Mouse (Mus musculus) forebrain, embryonic 11.5 days (tissue): ENCODE results near the gene Etfb. TPM values are rescaled to one million over a fixed set of nuclear protein-coding genes. Genes with fewer than 3 reads are reported as not detected.

Experiments
- ATAC-seq: fragments of 200-750 bp; cut with Nextera tagmentation; replicated peaks from 2 replicates; pipeline ENCODE4 v1.8.0; 2017; ENCODE audit warnings: moderate TSS enrichment; ENCODE audit not compliant: low FRiP score
- DNase-seq: peaks from one replicate; pipeline ENCODE4 v3.0.0-alpha.2; 2017; ENCODE audit warnings: low spot score
- H3K27ac ChIP-seq: fragments of 300-500 bp; sonication (generic); 2 replicates; pipeline ENCODE4 v1.5.1; 2014; ENCODE audit warnings: low read depth, low read length
- H3K27me3 ChIP-seq: fragments of 300-500 bp; sonication (generic); 2 replicates; pipeline ENCODE4 v1.6.1; 2014; ENCODE audit warnings: mild to moderate bottlenecking, low read length, mixed read lengths; ENCODE audit not compliant: control insufficient read depth, insufficient read depth
- H3K36me3 ChIP-seq: fragments of 300-500 bp; sonication (generic); 2 replicates; pipeline ENCODE4 v1.6.1; 2014; ENCODE audit warnings: mild to moderate bottlenecking, low read length, moderate library complexity, mixed read lengths; ENCODE audit not compliant: control insufficient read depth, insufficient read depth
- H3K4me1 ChIP-seq: fragments of 300-500 bp; sonication (generic); replicated peaks from 2 replicates; pipeline ENCODE4 v1.6.1; 2014; ENCODE audit warnings: low read length, mixed read lengths; ENCODE audit not compliant: control insufficient read depth, insufficient read depth
- H3K4me2 ChIP-seq: fragments of 300-500 bp; sonication (generic); 2 replicates; pipeline ENCODE4 v1.6.1; 2014; ENCODE audit warnings: low read depth, mild to moderate bottlenecking, low read length, moderate library complexity, mixed read lengths; ENCODE audit not compliant: severe bottlenecking
- H3K4me3 ChIP-seq: fragments of 300-500 bp; sonication (generic); 2 replicates; pipeline ENCODE4 v1.5.1; 2014; ENCODE audit warnings: low read depth, low read length
- H3K9ac ChIP-seq: fragments of 300-500 bp; sonication (generic); 2 replicates; pipeline ENCODE4 v1.6.1; 2014; ENCODE audit warnings: low read length
- H3K9me3 ChIP-seq: fragments of 300-500 bp; sonication (generic); 2 replicates; pipeline ENCODE4 v1.6.1; 2016; ENCODE audit warnings: low read length, mixed read lengths; ENCODE audit not compliant: control insufficient read depth
- WGBS: fragments of 180-500 bp; shearing (Covaris S2); extraction: QIAGEN DNeasy Blood & Tissue Kit; methylation state at CpG from one replicate; pipeline ENCODE4 v1.1.7; 2014; 5-methylcytosine and 5-hydroxymethylcytosine counted together
- polyA plus RNA-seq: library from polyadenylated mRNA; unstranded; fragments of >200 nt; fragmentation: Nextera tagmentation; extraction: Ambion mirVana; gene quantifications from 2 replicates; pipeline ENCODE4 v1.2.1, GENCODE M21; 2014

Gene Etfb
- polyA plus RNA-seq, 1 experiment from 2014 or later: 193 TPM

DNA sequence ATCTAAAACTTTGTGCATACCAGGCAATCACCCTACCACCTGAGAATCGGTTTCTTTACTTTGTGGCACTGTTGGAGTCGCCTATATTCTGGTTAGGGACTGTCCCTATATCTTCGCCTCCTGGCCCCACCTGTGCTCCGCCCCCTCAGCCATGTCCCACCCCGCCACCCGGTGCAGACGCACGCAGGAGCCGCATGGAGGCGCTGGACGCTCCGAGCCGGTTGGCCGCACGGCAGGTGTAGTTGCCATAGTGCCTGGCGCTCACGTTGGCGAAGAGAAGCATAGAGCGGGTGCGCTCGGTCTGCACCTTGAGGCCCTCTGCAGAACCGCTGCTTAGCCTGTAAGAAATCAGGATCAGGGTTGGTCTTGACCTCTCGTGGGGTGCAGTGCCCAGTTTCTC lies 31.8 kb downstream of the Etfb start:
- Histone ChIP-seq H3K4me3 (no peak overlapping the region), H3K4me2 (no peak overlapping the region), H3K9ac (no peak overlapping the region), H3K27ac (no peak overlapping the region), H3K9me3 (no peaks in the 10 kb centered on the region), H3K4me1 (0 out of 2 replicates have a peak, but pooled peaks cover 1% of the 10 kb centered on the region), H3K27me3 (peaks cover 26% of the 10 kb centered on the region), H3K36me3 (no peaks in the 10 kb centered on the region)
- DNase-seq: peak; percentile 64
- WGBS: 9% methylated on average over 23 of the region's 23 CpGs
- ATAC-seq: 0 out of 2 replicates have a peak, but pooled peaks have one; percentile 28

GRCm38 (mm10) chr7:43476376-43476775 lies 32.5 kb downstream of the Etfb start:
- peaks cover 26% of the 10 kb centered on the region for H3K27me3 ChIP-seq
- H3K36me3 ChIP-seq: no peaks in the 10 kb centered on the region
- 0 out of 2 replicates have a peak, but pooled peaks cover 1% of the 10 kb centered on the region for H3K4me1 ChIP-seq
- no peak overlapping the region for H3K4me2 ChIP-seq
- ATAC-seq (peak; percentile 42; the same call in 1 of the 2 replicates), DNase-seq (no peak)
- H3K27ac ChIP-seq: no peak overlapping the region
- H3K9me3 ChIP-seq: no peaks in the 10 kb centered on the region
- H3K4me3 ChIP-seq: no peak overlapping the region
- 6% methylated on average over 13 of the region's 13 CpGs for WGBS
- no peak overlapping the region for H3K9ac ChIP-seq

GRCm38 (mm10) chr7:43481191-43481590 lies 37.3 kb downstream of the Etfb start:
- WGBS: 73% methylated on average over 3 of the region's 3 CpGs
- no peak for ATAC-seq
- H3K27ac ChIP-seq: no peak overlapping the region
- no peak overlapping the region for H3K4me2 ChIP-seq
- no peak for DNase-seq
- no peaks in the 10 kb centered on the region for H3K9me3 ChIP-seq
- no peaks in the 10 kb centered on the region for H3K36me3 ChIP-seq
- 0 out of 2 replicates have a peak, but pooled peaks cover 3% of the 10 kb centered on the region for H3K4me1 ChIP-seq
- peaks cover 17% of the 10 kb centered on the region for H3K27me3 ChIP-seq
- H3K9ac ChIP-seq: no peak overlapping the region
- H3K4me3 ChIP-seq: no peak overlapping the region

DNA sequence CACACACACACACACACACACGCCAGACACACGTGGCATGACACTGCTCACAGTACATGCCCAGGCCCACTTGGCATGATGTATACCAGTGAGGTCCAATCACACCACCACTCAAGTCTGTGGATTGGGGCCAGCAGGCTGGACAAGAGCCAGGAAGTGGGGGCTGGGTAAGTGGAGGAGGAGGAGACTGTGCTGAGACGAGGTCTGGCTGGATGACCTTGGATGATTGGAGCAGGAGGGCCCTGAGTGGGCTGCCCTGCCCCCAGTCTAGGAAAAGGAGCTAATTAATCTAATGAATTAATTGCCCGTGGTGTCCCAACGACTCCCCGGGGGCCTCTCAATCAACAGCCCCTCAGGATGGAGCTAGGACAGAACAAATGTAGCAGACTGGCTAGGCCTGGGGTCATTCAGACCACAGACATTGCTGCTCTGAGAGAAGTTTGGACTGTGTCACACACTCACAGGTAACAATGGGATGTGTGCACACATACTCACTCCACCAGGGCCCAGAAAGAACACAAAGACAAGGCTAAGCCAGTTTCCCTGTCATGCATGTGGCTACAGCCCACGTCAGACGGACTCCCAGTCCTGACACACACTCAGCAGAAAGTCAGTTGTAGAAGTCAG lies 38.3 kb downstream of the Etfb start:
- H3K4me3 ChIP-seq: no peak overlapping the region
- 49% methylated on average over 8 of the region's 8 CpGs for WGBS
- H3K9ac ChIP-seq: no peak overlapping the region
- DNase-seq (no peak), ATAC-seq (peak; percentile 67)
- no peak overlapping the region for H3K4me2 ChIP-seq
- no peaks in the 10 kb centered on the region for H3K9me3 ChIP-seq
- peaks cover 9% of the 10 kb centered on the region for H3K27me3 ChIP-seq
- H3K36me3 ChIP-seq: no peaks in the 10 kb centered on the region
- 0 out of 2 replicates have a peak, but pooled peaks cover 2% of the 10 kb centered on the region for H3K4me1 ChIP-seq
- H3K27ac ChIP-seq: no peak overlapping the region

DNA sequence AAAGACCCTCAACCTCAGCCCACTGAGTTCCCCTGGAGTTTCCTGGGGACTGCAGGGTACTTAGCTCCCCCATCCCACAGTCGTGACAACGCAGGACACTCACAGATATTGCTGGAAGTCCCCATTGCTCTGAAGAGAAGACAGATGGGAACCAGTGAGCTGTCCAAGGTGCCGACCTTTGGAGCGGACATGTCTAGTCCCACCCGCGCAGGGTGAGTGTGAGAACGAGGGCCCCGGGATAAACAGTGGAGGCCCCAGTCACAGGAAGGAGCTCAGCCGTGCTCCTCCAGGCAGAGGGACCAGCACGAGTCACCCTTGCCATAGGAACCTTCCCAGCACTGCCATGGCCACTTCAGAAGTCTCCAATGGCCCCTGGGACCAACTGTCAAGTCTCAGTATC lies 39.4 kb downstream of the Etfb start:
- no peak overlapping the region for H3K9ac ChIP-seq
- DNase-seq (no peak), ATAC-seq (no peak)
- no peaks in the 10 kb centered on the region for H3K36me3 ChIP-seq
- no peak overlapping the region for H3K4me2 ChIP-seq
- H3K4me3 ChIP-seq: no peak overlapping the region
- 24% methylated on average over 10 of the region's 10 CpGs for WGBS
- H3K27me3 ChIP-seq: no peaks in the 10 kb centered on the region
- H3K4me1 ChIP-seq: 0 out of 2 replicates have a peak, but pooled peaks cover 2% of the 10 kb centered on the region
- H3K9me3 ChIP-seq: no peaks in the 10 kb centered on the region
- no peak overlapping the region for H3K27ac ChIP-seq

DNA sequence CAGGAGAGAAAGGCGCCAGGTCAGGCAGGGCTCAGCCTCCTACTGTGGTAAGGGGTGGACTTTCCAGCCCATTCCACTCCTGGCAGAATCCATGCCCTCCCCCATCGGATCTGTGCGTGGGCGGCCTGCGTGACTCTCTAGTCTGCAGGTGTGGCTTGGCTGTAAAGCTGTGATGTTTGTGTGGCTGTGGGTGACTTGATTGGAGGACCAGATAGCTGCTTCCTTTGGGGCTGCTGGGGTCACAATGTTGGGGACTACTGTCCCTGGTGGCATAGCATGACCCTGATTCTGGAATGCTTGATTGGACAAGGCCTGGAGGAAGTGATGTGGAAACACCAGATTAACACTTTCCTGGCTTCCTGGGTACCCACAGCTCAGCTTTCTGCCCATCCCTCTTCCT lies 44.8 kb downstream of the Etfb start:
- 55% methylated on average over 5 of the region's 5 CpGs for WGBS
- H3K27ac ChIP-seq: no peak overlapping the region
- H3K36me3 ChIP-seq: no peaks in the 10 kb centered on the region
- no peaks in the 10 kb centered on the region for H3K27me3 ChIP-seq
- peak overlapping the region; percentile 78; the same call in 1 of the 2 replicates for H3K4me2 ChIP-seq
- no peaks in the 10 kb centered on the region for H3K9me3 ChIP-seq
- no peak overlapping the region for H3K9ac ChIP-seq
- ATAC-seq (no peak; the same call in 1 of the 2 replicates), DNase-seq (no peak)
- peaks cover 3% of the 10 kb centered on the region; the same call in 1 of the 2 replicates for H3K4me1 ChIP-seq
- H3K4me3 ChIP-seq: peak overlapping the region; percentile 63; the same call in 1 of the 2 replicates

- Histone ChIP-seq H3K4me2 (peak within 1 kb of the TSS; percentile 78), H3K36me3 (no peaks in the 10 kb centered on the region), H3K27me3 (no peaks in the 10 kb centered on the region), H3K9me3 (no peaks in the 10 kb centered on the region), H3K27ac (peak within 1 kb of the TSS; percentile 57; the same call in 1 of the 2 replicates), H3K9ac (peak within 1 kb of the TSS; percentile 78), H3K4me3 (peak within 1 kb of the TSS; percentile 63), H3K4me1 (peaks cover 3% of the 10 kb centered on the region; the same call in 1 of the 2 replicates)
- under 1% methylated on average over 26 of the region's 41 CpGs for WGBS
- ATAC-seq (peak; percentile 66), DNase-seq (peak; percentile 68)
Observed at GRCm38 (mm10) chr7:43489631-43490125, 45.8 kb downstream of the Etfb start, which contains the start of gene Iglon5. Iglon5 (minus strand) TSS chr7:43490075.

- ATAC-seq: peak; percentile 94
- H3K4me3 ChIP-seq: peak overlapping the region; percentile 63
- DNase-seq: peak; percentile 94
- peak overlapping the region; percentile 57; the same call in 1 of the 2 replicates for H3K27ac ChIP-seq
- H3K4me2 ChIP-seq: peak overlapping the region; percentile 78
- WGBS: 0% methylated on average over 11 of the region's 13 CpGs
- H3K9ac ChIP-seq: peak overlapping the region; percentile 78
- no peaks in the 10 kb centered on the region for H3K27me3 ChIP-seq
- H3K9me3 ChIP-seq: no peaks in the 10 kb centered on the region
- no peaks in the 10 kb centered on the region for H3K36me3 ChIP-seq
- peaks cover 3% of the 10 kb centered on the region; the same call in 1 of the 2 replicates for H3K4me1 ChIP-seq
Observed at GRCm38 (mm10) chr7:43490182-43490584, 46.3 kb downstream of the Etfb start.
